Mouse (Mus musculus) gastrocnemius, adult 8-10 months (tissue): ENCODE results near the gene 1110017D15Rik. TPM values are rescaled to one million over a fixed set of nuclear protein-coding genes. Genes with fewer than 3 reads are reported as not detected.
A peak's percentile ranks its signal among the peaks of the same experiment; 100 is the strongest.

ENCODE experiments used
- DNase-seq, 2 experiments: peaks; one replicate each; pipeline ENCODE4 v3.0.0; 2022; ENCODE audit warnings: low spot score in 2 of 2
- total RNA-seq, 4 experiments: library from RNA; stranded (reverse); gene quantifications; 2 replicates each; pipeline ENCODE4 v1.2.4; 2022

Gene 1110017D15Rik
- total RNA-seq, 4 experiments from 2014 or later = not detected

DNA sequence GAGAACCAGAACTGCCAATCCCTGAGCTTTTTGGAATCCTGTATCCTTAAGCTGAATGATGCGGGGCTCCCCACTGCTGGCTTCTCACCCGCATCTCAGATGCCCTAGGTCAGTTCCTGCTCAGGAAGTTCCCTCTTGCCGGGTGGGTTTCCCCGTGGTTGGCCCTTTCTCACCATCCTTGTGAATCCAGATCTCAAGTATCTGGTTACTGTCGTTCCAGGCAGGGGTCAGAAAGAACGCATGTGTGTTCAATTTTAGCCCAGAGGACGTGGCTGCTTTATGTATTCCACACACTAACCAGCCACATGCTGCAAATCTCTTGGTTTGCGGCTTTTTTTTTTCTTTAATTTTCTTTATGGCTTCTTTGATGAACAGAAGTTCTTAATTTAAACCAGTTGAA lies 3.4 kb downstream of the 1110017D15Rik start:
- DNase-seq = no peak

DNA sequence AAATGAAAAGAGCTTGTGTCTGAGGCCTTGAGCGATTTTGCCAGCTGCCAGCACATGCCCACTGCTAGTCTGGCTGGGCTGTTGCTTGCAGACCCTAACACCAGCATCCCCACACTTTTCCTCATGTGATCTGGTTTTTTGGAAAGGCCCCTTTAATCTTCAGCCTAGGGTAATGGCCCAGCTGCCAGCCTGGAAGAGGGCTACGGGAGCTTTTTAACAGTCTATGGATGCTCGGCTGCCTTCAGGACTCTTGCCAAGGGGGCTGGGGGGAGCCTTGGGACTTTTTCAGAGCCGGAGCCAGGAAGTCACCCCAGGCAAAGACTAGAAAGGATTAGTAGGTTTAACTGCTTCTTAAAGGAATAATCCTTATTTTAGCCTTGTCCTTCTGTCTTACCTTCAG lies 3.8 kb downstream of the 1110017D15Rik start:
- no peak for DNase-seq

DNA sequence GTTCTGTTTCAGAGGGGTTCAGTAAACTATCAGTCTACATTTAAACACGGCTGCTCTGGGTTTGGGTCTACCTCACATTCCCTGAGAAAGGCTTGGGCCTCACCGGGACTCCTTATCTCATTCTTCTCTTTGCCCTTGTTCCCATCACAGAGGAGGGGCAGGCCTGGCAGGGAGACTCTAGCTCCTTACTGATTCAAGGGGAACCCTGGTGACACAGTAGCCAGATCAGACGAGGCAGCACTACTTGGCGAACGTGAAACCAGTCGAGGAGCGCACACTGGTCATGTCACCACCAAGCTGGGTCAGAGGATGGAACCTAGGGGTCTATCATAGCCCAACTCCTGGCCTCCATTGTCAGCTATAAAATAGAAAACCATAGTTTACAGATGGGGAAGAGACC lies 9.1 kb downstream of the 1110017D15Rik start:
- DNase-seq = no peak

DNA sequence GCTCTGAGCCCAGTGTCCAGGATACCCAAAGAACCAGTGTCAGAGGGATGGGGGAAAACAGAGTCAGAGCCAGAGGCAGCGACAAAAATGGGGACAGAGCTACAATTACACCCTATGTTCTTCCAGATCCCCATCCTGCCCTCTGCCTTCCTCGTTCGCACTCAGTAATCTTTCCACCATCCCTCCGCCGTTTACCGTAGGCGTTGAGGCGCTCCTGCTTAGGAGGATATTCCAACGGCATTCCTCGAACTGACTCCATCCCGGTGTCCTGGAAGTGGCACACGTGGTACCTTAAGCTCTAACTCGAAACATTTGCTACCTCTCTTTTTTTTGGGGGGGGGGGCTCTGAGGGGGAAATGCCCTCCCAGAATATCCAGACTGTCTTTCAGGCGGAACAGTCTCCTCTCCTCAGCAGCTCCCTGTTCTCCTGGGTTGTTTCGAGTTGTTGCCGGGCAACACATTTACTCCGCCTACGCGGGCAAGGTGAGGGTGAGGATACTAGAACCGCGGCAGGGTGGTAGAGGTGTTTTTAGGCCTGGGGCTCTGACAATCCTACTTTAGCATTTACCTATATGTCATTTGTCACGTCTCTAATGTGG lies 9.7 kb downstream of the 1110017D15Rik start:
- DNase-seq = no peak

DNA sequence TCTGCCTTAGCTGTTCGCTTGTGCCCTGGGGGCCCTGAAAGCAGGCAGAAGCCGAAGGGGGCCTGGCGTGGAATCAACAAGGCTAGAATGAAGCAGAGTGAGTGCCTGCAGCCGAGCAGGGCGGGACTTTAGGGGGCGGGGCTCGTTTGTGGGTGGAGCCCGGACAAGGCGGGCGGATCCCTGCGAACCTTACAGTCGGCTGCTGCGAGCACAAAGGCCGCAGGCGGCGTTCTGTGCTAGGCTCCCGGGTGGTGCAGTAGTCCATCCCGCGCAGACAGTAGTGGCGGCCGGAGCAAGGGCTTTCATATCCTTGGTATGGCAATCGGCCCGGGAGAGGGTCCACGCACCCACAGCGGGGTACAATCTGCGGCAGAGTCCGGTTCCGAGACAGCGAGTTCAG lies 10.2 kb downstream of the 1110017D15Rik start:
- peak; percentile 81 to 85 for DNase-seq

DNA sequence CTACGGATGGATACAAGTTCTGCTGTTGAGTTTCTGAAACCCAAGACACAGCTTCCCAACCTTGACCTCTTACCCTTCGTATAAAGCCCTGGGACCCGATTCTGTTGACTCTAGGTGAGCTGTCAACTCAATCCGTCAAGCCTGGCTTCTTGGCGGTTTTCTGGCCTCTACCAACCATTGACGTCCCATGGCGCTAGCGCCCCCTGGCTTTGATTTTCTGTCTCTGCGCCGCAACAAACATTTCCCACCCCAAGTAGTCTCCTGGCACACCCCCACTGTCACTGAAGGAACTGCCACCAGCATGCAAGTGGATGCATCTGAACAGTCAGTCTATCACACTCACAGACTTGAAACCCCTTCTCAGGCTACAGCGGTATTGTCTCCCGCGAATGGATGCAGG lies 11.0 kb downstream of the 1110017D15Rik start:
- peak in 1 of 2 experiments; percentile 66 for DNase-seq

DNA sequence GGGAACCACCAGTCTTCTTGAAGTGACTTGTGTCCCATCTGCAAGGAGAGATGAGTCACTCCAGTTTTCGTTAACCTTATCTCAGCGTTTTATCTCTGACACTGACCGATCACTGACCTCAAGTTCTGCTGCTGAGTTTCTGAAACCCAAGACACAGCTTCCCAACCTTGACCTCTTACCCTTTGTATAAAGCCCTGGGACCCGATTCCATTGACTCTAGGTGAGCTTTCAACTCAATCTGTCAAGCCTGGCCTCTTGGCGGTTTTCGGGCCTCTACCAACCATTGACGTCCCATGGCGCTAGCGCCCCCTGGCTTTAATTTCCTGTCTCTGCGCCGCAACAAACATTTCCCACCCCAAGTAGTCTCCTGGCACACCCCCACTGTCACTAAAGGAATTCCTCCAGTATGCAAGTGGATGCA lies 12.0 kb downstream of the 1110017D15Rik start:
- no peak for DNase-seq

DNA sequence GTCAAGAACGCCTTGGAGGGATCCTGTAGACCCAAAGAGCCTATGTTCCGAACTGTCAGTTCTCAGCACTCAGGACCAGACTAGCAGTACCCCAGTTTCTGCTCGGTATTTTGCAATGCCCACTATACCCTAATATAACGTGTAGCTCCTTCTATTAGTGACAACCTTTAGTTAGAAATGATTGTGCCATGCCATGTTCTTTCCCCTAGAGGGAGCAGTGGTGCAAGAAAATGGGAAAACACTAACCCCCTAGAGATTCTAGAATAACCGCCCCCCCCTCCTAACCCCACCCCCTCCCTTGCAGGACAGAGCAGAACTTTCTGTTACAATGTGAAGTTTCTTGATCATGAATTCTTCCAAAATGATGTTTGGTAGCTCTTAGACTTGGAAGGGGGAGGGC lies 12.8 kb downstream of the 1110017D15Rik start:
- no peak for DNase-seq

DNA sequence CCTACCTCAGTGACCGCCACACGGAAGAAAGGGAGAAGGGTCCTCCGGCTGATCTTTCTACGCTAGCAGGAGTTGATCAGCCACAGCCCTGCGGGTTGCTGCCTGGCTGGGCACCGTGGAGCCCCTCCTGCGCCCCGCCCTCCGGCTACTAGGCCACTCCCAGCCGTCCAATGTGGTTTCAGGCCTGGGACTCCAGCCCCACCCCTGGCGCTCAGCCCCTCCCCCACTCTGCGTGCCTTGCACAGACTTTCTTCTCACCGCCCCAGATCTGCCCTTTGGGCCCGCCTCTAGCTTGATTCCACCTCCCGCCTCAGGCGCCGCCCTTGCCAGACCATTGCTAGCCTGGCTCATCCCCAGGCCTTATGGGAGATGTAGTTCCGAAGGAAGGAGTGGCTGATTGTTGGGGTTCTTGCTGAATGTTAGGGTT lies 14.1 kb downstream of the 1110017D15Rik start, which contains the start of gene AI464131:
TSS of gene AI464131 (minus strand) at position 91 of the 427 bp plus-strand sequence.
- DNase-seq = peak; percentile 99

DNA sequence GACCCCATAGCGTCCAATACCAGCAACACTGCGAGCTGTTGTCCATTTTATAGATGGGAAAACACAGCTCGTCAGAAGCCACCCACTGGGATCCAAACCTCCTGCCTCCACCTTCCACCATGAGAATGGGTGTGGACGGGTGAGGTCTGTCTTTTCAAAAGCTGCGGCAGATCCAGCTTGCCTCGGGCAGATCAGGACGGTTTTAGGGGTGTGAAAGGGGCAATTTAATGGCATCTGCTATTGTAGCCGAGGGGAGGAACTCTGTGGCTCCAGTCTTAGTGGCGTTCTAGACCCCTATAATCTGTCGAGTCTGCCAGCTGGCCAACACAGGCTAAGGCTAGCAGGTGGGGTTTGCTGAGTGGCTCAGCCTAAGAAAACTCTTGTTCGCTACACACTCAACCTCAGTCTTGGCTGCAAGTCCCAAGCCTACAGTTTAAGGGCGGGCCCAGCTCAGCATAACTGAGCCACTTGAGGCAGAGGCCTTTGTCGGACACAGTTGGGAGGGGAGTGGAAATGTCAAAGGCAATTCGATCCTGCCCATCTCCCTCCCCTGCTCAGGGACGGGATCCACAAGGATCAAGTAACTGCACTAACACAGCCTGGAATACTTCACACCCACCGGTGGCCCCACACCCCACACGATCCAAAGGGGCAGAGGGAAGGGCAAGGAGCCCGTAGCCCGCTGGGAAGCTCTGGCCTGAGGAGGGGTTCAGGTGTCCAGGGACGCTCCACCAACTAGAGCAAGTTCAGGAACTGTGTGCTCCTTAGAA lies 14.8 kb downstream of the 1110017D15Rik start:
- DNase-seq = peak; percentile 71 to 78

DNA sequence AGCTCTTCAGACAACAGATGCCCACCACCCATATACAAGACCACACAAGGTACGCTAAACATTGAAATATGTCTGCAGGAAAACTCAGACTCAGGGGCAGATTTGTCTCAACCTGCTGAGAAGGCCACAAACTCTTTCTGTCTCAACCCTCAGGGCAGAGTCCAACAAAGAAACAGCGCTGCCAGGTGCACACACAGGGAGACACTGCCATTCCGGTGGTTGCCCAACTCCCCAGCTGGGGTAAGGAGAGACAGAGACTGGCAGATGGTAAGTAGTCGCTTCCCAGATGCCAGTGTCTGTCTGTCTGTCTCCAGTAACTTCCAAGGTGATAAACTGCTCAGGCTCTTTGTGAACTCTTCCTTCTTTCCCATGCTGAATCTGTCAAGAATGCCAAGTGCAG lies 16.3 kb downstream of the 1110017D15Rik start:
- DNase-seq = no peak

DNA sequence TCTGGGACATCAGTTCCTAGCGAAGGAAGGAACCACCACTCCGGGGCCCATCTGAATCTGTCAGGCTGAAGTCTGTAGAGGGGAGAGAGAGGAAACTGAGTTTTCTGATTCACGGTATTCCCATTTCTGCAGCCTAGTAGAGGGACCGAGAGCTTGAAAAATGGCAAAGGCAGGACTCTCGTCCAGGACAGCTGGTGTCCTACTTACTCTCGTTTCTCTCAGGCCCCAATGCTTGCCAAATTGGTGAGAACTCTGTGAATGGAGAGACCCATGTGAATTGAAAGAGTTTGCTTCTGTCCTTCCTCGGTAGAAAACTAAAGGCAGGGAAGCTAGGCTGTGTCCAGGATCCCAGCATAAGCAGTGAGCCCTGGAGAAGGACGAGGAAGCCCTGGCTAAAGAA lies 17.5 kb downstream of the 1110017D15Rik start:
- no peak for DNase-seq

DNA sequence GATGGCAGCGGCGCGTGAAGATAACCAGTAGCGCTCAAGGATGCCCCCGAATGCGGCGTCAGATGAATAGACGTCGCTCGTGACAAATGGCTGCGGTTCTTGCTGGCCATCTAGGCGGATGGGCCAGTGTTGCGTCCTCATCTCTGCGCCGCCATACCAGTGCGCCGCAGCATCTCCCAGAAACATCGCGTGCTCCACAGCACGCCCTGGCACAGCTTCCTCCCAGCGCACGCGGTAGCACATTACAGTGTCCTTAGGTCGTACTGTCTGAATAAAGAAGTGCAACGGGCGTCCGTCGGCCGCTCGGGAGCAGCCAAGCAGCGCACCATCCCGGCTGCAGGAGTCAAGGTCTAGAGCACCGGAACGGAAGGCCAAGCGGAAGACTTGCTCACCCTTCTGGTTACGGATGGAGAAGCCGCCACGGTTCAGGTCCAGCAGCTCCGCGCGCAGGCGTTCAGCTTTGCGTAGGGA lies 18.2 kb downstream of the 1110017D15Rik start:
- no peak for DNase-seq

DNA sequence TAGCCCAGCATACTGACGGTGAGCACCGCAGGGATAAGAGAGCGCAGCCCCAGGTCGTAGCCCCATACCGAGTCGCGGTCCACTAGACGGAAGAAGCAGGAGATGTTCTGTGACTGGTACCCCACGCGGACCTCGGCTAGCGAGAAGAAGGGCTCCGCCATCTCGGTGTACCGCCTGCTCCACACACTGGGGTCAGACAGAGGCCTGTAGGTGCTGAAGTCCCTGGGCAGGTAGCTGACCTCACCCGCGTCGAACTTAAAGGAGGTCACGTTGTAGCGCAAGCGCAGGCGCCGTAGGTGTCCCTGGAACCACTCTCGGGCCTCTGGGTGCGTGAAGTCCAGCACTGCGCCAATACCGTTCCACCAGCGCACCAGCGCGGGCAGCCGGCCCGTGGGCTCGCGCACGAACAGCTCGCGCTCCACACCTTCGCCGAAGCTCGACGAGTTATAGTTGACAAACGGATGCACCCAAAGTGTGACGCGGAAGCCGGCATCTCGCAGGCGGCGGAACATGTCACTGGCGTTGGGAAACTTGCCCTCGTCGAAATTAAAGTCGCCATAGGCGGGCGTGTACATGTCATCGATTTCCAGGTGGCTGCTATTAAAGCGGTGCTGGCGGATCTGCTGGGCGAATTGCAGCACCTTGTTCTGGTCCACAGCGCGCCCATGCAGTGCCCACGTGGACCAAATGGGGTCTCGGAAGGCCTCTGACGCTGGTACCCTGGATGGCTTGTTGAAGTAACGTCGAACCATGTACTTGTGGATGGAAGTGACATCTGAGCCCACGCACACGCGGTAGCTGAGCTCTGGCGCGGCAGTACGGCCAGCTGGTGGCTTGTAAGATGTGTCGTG lies 18.9 kb downstream of the 1110017D15Rik start:
- DNase-seq = no peak

DNA sequence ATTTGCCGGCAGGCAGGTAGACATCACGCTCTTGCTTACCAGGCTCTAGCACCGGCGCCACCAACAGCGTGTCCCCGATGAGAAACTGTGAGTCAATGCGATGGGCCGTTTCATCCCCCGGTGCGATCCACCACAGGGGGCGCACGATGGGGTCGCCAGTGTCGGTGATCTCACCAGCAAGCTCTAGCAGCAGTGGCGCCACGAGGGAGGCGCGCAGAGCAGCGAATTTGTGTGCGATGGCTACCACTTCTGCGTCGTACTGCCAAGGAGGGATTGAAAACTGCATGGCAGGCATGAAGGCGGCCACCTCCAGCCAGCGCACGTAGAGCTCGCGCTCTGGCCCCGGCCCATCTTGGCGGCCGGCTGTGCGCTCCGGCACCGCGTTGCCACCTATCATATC lies 19.6 kb downstream of the 1110017D15Rik start:
- no peak for DNase-seq

DNA sequence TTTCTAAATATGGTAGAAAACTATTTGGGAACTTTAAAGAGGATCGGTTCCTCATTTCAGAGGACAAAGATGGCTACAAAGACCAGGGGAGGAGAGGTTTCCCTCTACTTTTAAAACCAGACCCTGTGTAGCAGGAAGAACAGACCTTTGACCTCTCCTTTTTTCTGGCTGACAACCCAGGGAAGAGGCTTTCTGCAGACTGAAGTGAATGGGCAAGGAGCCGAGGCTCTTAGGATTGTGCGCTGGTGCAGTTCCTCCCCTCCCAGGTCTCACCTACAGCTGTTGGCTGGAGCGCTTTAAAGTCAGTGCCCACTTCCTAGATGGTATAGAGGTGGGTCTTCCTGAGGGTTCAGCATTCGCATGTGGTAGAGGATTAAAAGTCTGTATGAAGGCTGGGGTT lies 20.1 kb downstream of the 1110017D15Rik start:
- no peak for DNase-seq

DNA sequence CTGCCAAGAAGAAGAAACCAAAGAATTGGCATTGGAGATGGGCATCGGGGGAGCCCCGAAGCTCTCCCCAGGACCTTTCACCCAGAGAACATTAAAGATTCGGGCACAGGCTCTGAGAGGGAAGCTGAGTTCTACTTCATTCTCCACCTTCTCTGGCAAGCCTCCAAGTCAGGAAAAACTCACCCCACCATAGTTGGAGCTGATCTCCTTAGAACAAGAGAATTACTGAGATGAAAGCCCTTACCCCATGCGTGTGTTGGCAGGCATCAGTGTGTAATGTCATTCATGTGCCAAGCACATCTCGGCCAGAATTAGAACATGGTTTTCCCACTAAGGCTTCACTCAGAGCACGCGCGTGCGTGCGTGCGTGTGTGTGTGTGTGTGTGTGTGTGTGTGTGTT lies 21.3 kb downstream of the 1110017D15Rik start:
- DNase-seq = no peak

DNA sequence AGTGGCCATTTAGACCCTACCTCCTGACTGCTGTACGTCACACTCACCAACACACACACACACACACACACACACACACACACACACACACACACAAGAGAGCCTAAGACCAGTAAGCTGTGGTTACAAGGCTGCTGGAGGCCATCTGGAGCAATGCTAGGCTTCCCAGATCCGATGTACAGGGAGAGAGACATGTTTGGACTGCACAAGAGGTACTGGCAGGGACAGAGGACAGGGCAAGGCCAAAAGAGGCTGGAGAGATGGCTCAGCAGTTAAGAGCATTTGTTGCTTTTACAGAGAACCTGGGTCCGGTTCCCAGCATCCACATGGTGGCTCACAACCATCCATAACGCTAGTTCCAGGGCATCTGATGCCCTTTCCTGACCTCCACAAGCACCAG lies 22.1 kb downstream of the 1110017D15Rik start:
- no peak for DNase-seq

DNA sequence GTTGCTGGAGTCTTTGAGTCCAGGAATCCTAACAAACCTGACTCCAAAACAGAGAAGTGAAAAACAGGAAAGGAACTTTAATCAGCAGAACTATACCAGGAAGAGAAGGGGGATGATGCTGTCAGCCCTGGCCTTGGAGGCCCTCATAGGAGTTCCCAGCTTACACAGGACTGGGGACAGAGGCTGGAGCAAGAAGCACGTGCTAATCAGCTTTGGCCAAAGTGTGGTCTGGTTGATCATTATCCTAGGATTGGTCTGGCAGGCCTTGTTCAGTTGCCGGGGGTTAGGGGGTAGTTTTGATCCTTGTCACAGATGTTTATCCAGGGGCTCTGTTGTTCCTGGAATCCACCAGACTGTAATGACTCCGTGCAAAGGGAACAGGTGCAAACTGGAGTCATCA lies 22.8 kb downstream of the 1110017D15Rik start:
- DNase-seq = no peak

DNA sequence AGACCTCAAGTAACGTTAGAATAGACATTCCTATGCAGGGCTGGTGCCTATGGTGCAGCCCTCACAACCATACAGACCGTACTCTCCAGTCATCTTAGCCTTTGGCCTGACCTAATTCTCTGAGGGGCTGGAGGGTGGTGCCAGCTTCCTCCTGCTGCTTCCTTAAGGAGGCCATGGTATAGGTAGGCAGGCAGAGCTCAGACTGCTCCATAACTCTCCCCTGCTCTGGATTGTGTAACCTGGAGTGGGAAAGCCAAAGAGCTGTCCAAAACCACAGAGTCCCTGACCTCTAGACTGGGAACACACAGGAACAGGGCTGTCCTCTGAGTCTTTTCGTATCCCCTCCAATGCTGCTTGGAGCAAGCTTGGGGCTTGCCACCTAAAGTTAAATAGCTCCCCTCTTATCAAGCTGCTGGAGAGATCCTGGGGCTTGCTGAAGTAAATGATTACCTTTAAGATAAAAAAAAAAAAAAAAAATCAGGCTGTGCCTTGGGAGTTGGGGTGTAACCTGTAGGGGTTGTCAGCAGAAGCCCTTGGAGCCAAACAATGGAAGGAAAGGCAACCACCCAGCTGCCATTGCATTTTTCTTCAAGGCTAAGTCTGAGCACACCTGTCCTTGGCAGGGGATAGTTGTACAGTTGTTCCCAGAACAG lies 23.5 kb downstream of the 1110017D15Rik start:
- DNase-seq = no peak

DNA sequence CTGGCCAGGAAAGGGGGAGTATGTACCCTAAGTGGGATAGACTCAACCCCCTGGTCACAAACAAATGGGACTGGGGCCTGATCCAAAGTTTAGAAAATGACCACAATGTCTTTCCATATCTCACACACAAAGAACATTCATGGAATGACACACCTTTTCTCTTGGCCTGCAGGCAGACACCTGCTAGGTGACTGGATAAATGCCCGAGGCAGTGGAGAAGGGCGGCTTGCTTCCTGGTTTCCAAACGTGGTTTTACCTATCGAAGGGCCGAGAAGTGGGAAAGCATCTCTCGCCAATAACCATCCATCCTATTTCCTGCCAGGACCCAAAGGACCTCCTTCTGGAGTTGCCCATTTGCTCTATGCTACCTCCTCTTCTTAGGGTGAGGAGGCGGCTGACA lies 24.2 kb downstream of the 1110017D15Rik start:
- no peak for DNase-seq
